Mouse (Mus musculus): ENCODE measurements around the gene Btbd11.
"Not testable (repeated sequence)": the region's sequence is repeated elsewhere in the genome, so short reads cannot be mapped to it uniquely, and the experiment has no call there.

The Btbd11 gene

GRCm38 (mm10) chr10:85694429-85694828 is 307.8 kb downstream of the Btbd11 start:
- not testable (repeated sequence) for DNase-seq

- no peak for DNase-seq
Observed at GRCm38 (mm10) chr10:85699721-85700120, 313.1 kb downstream of the Btbd11 start.

DNA sequence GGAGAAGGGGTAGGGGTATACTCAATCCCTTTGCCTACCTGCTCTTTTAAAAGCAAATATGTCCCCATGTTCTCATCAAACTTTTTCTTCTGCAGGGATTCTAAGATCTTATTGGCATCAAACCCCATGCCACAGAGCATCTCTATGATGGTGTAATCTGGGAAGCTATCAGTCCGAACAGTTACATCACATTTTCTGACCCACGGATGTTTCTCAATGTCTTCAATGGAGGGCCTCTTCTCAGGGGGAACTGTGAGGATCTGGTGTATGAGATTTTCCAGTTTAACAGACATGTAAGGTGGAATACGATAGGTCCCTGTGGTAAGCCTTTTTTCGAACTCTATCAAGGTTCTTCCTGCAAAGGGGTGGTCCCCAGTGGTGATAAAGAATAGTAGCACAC is 323.2 kb downstream of the Btbd11 start:
- DNase-seq: not testable (repeated sequence)

Measured in cerebellum, adult 8-10 months (tissue).